Mouse (Mus musculus): ENCODE data around the gene Cacna1d. TPM values are rescaled to one million over a fixed set of nuclear protein-coding genes. Genes with fewer than 3 reads are reported as not detected.

Cacna1d gene
- total and polyA plus RNA-seq, 3 experiments: 0.04 to 0.30 (median 0.22) TPM

DNA sequence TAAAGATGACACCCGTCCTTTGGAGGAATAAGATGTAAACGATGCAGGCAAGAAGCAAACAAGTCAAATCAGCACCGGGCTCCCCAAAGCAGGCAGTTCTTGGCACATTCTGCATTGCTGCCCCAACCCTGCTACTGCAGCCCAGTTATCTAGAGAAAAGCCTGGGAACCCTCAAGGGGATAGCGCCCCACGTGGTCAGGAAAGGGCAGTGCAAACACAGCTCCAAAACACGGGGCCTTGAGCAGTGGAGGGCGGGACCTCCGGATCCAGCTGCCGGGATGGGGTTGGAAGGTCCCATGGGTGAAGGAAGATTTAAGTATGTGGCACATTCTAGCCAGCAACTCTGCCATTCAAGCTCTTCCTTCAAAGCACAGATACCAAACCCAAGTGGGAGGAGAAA, 361.9 kb downstream of the Cacna1d start:
- TF ChIP-seq CTCF (IDR thresholded peaks at IDR 0.05; ENCODE audit: low read depth, low read length) (0 out of 2 replicates have a peak, but pooled peaks have one; percentile 32), POLR2AphosphoS5 (IDR thresholded peaks at IDR 0.05; ENCODE audit: insufficient replicate concordance, low read depth, low read length) (no peak)
- H3K27me3 ChIP-seq (ENCODE audit: insufficient read depth, low read length): no peaks in the 10 kb centered on the region; the same call in 1 of the 2 replicates
- H3K4me1 ChIP-seq (ENCODE audit: insufficient read depth, low read depth, low read length): no peaks in the 10 kb centered on the region
- no peak overlapping the region for H3K4me3 ChIP-seq (ENCODE audit: low read depth, low read length)
- DNase-seq (ENCODE audit: low spot score): peak; percentile 18
- no peak for ATAC-seq (ENCODE audit: extremely low read depth, insufficient number of reproducible peaks, low FRiP score, poor library complexity, severe bottlenecking)
- H3K36me3 ChIP-seq (replicated peaks): no peaks in the 10 kb centered on the region
- H3K9me3 ChIP-seq (replicated peaks): no peaks in the 10 kb centered on the region

DNA sequence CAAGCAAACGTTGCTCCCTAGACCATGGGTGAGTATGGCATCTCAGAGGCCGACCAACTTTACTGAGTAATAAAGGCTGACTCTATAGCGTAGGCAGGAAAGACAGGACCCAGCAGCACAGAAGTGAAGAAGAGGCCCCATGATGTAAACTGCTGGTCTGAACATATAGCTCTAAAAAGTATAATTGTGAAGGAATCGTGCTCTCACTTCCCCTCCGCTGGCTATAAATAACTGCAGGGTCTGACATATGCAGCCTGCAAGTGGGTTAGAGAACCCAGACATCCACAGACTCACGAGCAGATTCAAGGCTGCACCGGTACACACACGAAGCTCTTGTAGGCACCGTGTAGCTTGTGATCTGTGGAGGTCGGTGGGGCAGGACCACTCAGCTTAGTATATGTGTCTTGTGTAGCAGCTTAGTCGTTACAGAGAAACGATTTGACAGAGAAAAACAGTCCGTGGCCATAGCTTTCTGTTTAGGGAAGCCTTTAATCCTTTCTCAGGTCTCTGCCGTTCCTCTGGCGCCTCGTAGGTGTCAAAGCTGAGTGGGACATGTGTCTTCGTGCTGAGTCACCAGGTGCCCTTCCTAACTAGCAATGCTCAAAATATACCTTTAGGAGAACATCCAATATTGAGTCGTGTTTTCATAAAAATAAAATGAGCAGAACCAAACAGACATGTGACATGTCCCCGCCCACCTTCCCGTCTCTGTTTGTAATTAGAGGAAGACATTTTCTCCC, 366.1 kb downstream of the Cacna1d start:
- no peak for ATAC-seq (ENCODE audit: extremely low read depth, insufficient number of reproducible peaks, low FRiP score, poor library complexity, severe bottlenecking)

DNA sequence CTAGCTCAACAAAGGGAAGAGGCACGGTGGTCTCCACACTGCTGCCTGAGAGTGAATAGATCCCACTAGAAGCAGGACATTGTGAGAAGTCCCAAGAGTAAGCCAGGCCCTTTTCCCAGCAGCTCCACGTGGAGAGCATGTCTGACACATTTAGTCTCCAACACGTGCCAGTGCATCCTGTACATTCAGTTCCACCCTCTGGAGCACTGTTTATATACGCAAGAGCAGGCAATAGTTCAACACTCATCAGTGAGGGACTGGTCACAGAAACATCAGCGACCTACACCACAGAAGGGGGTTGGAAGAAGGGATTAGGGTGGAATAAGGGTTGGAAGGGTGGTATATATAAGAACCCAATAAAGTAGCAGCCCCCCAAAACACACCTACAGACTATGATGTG, 371.2 kb downstream of the Cacna1d start:
- no peak for TF ChIP-seq TAL1 (conservative IDR thresholded peaks at IDR 0.05; ENCODE audit: low read depth, low read length)
- no peak for TF ChIP-seq POLR2AphosphoS5 (IDR thresholded peaks at IDR 0.05; ENCODE audit: insufficient replicate concordance, low read depth, low read length)
- TF ChIP-seq GATA2 (IDR thresholded peaks at IDR 0.05; ENCODE audit: borderline replicate concordance, low read depth, low read length): no peak
- no peak for TF ChIP-seq GATA1 (IDR thresholded peaks at IDR 0.05; ENCODE audit: borderline replicate concordance, low read length)
- TF ChIP-seq CTCF (IDR thresholded peaks at IDR 0.05; ENCODE audit: low read depth, low read length): no peak
- no peak for DNase-seq (ENCODE audit: low spot score)

More for the DNA sequence above, 366.1 kb downstream of the Cacna1d start:
- TF ChIP-seq GATA1 (IDR thresholded peaks at IDR 0.05; ENCODE audit: borderline replicate concordance, low read length): no peak
- no peak for TF ChIP-seq TAL1 (conservative IDR thresholded peaks at IDR 0.05; ENCODE audit: low read depth, low read length)
- TF ChIP-seq CTCF (IDR thresholded peaks at IDR 0.05; ENCODE audit: low read depth, low read length): no peak
- TF ChIP-seq GATA2 (IDR thresholded peaks at IDR 0.05; ENCODE audit: borderline replicate concordance, low read depth, low read length): no peak
- TF ChIP-seq POLR2AphosphoS5 (IDR thresholded peaks at IDR 0.05; ENCODE audit: insufficient replicate concordance, low read depth, low read length): no peak
- DNase-seq (ENCODE audit: low spot score): no peak
- no peak overlapping the region for H3K4me3 ChIP-seq (ENCODE audit: low read depth, low read length)
- no peaks in the 10 kb centered on the region; the same call in 1 of the 2 replicates for H3K27me3 ChIP-seq (ENCODE audit: insufficient read depth, low read length)
- no peaks in the 10 kb centered on the region for H3K9me3 ChIP-seq (replicated peaks)
- no peaks in the 10 kb centered on the region for H3K4me1 ChIP-seq (ENCODE audit: insufficient read depth, low read depth, low read length)
- H3K36me3 ChIP-seq (replicated peaks): no peaks in the 10 kb centered on the region

GRCm38 (mm10) chr14:30113392-30114108, 377.7 kb downstream of the Cacna1d start:
- H3K36me3 ChIP-seq (replicated peaks): no peaks in the 10 kb centered on the region
- H3K4me1 ChIP-seq (ENCODE audit: insufficient read depth, low read depth, low read length): no peaks in the 10 kb centered on the region
- H3K4me3 ChIP-seq (ENCODE audit: low read depth, low read length): no peak overlapping the region
- no peaks in the 10 kb centered on the region for H3K9me3 ChIP-seq (replicated peaks)
- no peak for ATAC-seq (ENCODE audit: extremely low read depth, insufficient number of reproducible peaks, low FRiP score, poor library complexity, severe bottlenecking)
- TF ChIP-seq GATA1 (IDR thresholded peaks at IDR 0.05; ENCODE audit: borderline replicate concordance, low read length): no peak
- TF ChIP-seq TAL1 (conservative IDR thresholded peaks at IDR 0.05; ENCODE audit: low read depth, low read length): no peak
- TF ChIP-seq POLR2AphosphoS5 (IDR thresholded peaks at IDR 0.05; ENCODE audit: insufficient replicate concordance, low read depth, low read length): no peak
- no peak for TF ChIP-seq CTCF (IDR thresholded peaks at IDR 0.05; ENCODE audit: low read depth, low read length)
- TF ChIP-seq GATA2 (IDR thresholded peaks at IDR 0.05; ENCODE audit: borderline replicate concordance, low read depth, low read length): no peak
- DNase-seq (ENCODE audit: low spot score): no peak
- no peaks in the 10 kb centered on the region; the same call in 1 of the 2 replicates for H3K27me3 ChIP-seq (ENCODE audit: insufficient read depth, low read length)

More for the DNA sequence above, 371.2 kb downstream of the Cacna1d start:
- Histone ChIP-seq H3K4me3 (ENCODE audit: low read depth, low read length) (no peak overlapping the region), H3K9me3 (replicated peaks) (no peaks in the 10 kb centered on the region), H3K27me3 (ENCODE audit: insufficient read depth, low read length) (peaks cover 6% of the 10 kb centered on the region), H3K36me3 (replicated peaks) (no peaks in the 10 kb centered on the region), H3K4me1 (ENCODE audit: insufficient read depth, low read depth, low read length) (no peaks in the 10 kb centered on the region)
- ATAC-seq (ENCODE audit: extremely low read depth, insufficient number of reproducible peaks, low FRiP score, poor library complexity, severe bottlenecking): no peak

- Histone ChIP-seq H3K27me3 (ENCODE audit: insufficient read depth, low read length) (peaks cover 1% of the 10 kb centered on the region; the same call in 1 of the 2 replicates), H3K9me3 (replicated peaks) (no peaks in the 10 kb centered on the region), H3K4me1 (ENCODE audit: insufficient read depth, low read depth, low read length) (no peaks in the 10 kb centered on the region), H3K36me3 (replicated peaks) (no peaks in the 10 kb centered on the region), H3K4me3 (ENCODE audit: low read depth, low read length) (no peak overlapping the region)
- DNase-seq (ENCODE audit: low spot score) (peak; percentile 8), ATAC-seq (ENCODE audit: extremely low read depth, insufficient number of reproducible peaks, low FRiP score, poor library complexity, severe bottlenecking) (no peak)
- no peak for TF ChIP-seq GATA1 (IDR thresholded peaks at IDR 0.05; ENCODE audit: borderline replicate concordance, low read length)
- no peak for TF ChIP-seq GATA2 (IDR thresholded peaks at IDR 0.05; ENCODE audit: borderline replicate concordance, low read depth, low read length)
- TF ChIP-seq TAL1 (conservative IDR thresholded peaks at IDR 0.05; ENCODE audit: low read depth, low read length): no peak
- TF ChIP-seq CTCF (IDR thresholded peaks at IDR 0.05; ENCODE audit: low read depth, low read length): peak; percentile 83
Observed at GRCm38 (mm10) chr14:30109079-30109478, 382.2 kb downstream of the Cacna1d start.

DNA sequence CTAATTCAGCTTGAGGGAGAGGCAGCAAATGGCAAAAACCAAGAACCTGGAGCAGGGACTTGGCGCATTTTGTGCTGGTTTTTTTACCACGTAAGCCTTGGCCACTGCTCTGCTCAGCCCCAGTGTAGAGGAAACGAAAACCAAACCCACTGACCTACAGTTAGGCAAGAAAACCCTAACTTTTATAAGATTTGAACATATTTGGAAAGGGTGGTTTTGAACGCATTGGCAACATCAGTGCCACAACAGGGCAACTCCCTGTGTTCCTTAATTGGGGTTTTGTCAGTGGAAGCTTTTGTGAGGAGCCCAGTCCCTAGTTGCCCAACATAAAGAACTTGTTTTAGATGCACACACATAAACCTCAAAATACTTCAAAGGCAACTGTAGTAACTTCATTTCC, 384.7 kb downstream of the Cacna1d start:
- no peak for ATAC-seq (ENCODE audit: extremely low read depth, insufficient number of reproducible peaks, low FRiP score, poor library complexity, severe bottlenecking)
- H3K9me3 ChIP-seq (replicated peaks): no peaks in the 10 kb centered on the region
- no peak for DNase-seq (ENCODE audit: low spot score)
- H3K4me3 ChIP-seq (ENCODE audit: low read depth, low read length): no peak overlapping the region
- no peak for TF ChIP-seq CTCF (IDR thresholded peaks at IDR 0.05; ENCODE audit: low read depth, low read length)
- TF ChIP-seq TAL1 (conservative IDR thresholded peaks at IDR 0.05; ENCODE audit: low read depth, low read length): no peak
- no peak for TF ChIP-seq GATA1 (IDR thresholded peaks at IDR 0.05; ENCODE audit: borderline replicate concordance, low read length)
- TF ChIP-seq POLR2AphosphoS5 (IDR thresholded peaks at IDR 0.05; ENCODE audit: insufficient replicate concordance, low read depth, low read length): no peak
- no peak for TF ChIP-seq GATA2 (IDR thresholded peaks at IDR 0.05; ENCODE audit: borderline replicate concordance, low read depth, low read length)
- no peaks in the 10 kb centered on the region for H3K36me3 ChIP-seq (replicated peaks)
- H3K27me3 ChIP-seq (ENCODE audit: insufficient read depth, low read length): peaks cover 6% of the 10 kb centered on the region; the same call in 1 of the 2 replicates
- H3K4me1 ChIP-seq (ENCODE audit: insufficient read depth, low read depth, low read length): no peaks in the 10 kb centered on the region

Data from G1E (cell line).